Mouse (Mus musculus): ENCODE measurements at regions not wholly inside any gene's neighbourhood (a gene's known extent, or its start where the extent isn't known, plus 50 kb on each side); places are given as distances from the start of the nearest gene placed in this dataset.

DNA sequence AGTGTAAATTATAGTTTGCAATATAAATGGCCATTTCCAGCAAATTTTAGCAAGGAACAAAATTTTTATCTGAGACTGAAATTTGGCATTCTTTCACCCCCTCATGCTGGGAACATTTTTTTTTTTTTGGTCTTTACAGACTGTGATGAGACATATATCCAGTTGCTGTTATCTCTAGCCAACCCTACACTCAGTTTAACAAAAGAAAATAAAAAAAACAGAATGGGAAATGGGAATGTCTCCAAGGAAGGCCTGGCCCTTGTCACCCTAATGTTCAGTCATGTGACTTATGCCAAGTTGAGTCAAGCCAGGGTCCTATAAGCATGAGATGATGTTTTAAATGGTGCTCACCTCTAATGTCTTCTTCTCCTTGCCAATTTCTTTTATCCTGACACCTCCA is 289.2 kb upstream of the Zfp64 start:
- no peak for DNase-seq (ENCODE audit: low spot score in 2 of 2)

DNA sequence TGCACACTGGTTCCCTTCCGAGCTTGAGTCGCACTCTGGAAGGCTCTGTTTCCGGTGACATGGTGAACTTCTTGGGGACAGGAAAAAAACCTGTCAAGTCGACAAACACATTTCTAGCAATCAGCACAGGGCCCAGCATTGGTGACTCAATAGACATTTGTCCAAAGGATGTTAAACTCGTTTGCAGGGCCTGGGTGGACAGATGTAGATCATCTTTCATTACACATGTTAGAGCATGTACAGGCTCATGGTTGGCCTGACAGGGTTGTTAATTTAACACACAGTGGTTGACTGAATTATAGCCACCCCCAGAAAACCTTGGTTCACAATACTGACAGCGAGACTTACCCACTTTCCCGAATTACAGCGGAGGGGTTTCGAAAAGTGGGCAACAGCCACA is 288.6 kb upstream of the Zfp64 start:
- DNase-seq (ENCODE audit: low spot score in 2 of 2) = no peak

GRCm38 (mm10) chr2:169237856-169238255 is 282.5 kb upstream of the Zfp64 start:
- no peak for DNase-seq (ENCODE audit: low spot score in 2 of 2)

- DNase-seq (ENCODE audit: low spot score in 2 of 2) = no peak
Observed at GRCm38 (mm10) chr2:169237321-169237720, 281.9 kb upstream of the Zfp64 start.

DNA sequence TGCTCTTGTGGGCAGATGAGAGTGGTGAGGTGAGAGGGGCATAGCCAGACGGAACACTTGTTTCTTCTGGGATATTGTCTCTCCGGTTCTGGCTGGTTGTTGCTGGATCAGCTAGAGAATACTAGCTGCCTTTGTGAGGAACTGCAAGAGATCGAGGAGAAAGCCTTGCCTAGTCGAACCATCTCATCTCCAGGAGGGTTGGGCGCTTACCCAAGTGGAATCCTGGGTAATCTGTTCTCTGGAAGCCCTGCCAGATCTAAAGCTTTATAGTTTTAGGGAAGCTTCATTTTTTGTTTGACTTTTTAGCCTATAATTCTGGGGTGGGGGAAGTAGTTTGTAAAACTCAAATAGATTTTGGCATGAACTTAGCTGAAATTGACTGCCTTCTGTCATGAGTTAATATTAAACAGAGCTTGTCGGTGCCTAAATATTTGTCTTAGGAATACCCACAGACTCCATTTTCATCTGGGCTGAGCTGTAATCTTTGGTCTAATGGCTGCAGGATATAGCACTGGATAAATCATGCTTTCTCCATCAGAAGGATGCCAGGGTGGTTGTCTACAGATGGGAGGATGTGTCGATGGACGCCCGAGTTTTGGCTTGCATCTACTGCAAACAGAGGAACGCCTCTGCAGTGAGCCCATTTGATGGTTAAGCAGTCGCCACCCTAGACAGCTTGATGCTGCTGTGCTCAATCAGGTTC is 279.1 kb upstream of the Zfp64 start:
- no peak for DNase-seq (ENCODE audit: low spot score in 2 of 2)

- DNase-seq (ENCODE audit: low spot score in 2 of 2) = no peak
Observed at GRCm38 (mm10) chr2:169233151-169234123, 278.1 kb upstream of the Zfp64 start.

DNA sequence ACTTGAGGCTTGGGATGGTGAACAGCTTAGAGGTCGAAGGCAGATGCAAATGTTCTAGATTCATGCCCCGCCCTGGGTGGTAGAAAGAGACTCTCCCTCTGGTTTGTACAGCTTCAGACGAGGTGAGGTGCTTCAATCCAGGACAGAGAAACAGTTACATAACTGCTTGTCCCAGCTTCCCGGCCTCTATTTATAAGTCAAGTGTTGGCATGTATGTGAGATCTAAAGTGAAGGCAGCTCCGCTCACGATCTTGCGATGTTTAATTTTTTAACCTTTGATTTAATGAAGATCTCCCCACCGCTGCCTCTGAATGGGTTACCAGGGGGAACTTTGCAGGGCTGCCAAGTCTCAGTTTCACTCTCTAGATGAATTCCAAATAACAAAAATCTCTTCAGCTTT is 266.9 kb upstream of the Zfp64 start:
- peak in 1 of 2 experiments; percentile 18 for DNase-seq (ENCODE audit: low spot score in 2 of 2)

GRCm38 (mm10) chr2:169221141-169221540 is 265.8 kb upstream of the Zfp64 start:
- no peak for DNase-seq (ENCODE audit: low spot score in 2 of 2)

DNA sequence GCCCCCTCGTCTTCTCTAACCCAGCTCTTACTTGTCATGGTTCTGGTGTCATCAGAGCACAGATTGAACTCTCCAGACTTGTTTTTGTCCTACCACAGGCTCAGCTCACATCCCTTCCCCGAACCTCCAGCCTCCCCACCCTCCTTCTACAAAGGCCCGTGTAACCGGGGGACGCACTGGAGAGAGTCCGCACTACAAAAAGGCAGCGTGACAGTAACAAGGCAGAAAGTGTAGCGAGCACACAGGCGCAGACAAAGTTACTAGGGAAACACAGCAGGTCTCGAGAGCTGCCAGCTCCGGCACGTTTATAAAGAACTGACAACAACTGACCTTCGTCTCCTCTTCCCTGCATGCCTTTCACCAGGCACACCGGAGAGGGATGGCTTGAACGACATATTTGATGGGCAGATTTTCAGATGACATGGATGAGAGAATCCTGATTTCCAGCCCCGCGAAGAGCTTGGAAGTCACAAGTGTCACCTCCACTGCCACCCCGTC is 260.2 kb upstream of the Zfp64 start:
- DNase-seq (ENCODE audit: low spot score in 2 of 2) = no peak

DNA sequence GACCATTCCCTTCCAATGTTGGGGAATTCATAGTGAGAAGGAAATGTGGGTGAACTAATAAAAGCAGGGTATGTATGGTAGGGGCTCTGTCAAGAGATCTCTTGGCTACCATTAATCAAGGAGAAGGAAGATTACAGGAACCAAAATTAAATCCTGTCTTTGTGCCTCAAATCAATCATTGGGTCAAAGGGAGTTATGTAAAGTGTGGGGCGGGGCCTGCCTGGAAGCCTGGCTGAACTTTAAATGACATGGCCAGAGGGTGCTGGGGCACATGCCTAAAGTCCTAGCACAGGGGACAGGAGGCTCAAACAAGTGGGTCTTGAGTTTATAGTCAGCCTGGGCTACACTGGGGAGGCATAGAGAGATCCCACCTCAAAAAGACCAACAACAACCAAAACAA is 259.0 kb upstream of the Zfp64 start:
- no peak for DNase-seq (ENCODE audit: low spot score in 2 of 2)

DNA sequence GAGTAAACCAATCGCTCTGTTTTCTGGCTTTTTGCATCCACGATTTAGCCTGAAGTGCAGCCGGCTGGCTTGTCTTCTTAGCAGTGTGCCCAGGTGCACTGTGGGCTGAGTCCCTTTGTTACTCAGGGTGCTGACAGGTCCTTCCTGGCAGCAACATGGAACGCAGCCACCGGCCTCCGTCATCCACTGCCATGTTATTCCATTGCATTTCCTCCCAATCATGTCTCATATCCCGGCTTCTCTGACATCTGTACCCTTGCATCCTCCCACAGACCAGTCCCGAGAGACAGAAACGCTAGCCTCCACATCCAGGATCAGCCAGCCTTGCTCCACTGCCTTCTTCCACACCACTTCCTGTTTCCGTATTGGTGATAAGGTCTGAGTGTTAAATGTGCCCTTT is 257.9 kb upstream of the Zfp64 start:
- no peak for DNase-seq (ENCODE audit: low spot score in 2 of 2)

DNA sequence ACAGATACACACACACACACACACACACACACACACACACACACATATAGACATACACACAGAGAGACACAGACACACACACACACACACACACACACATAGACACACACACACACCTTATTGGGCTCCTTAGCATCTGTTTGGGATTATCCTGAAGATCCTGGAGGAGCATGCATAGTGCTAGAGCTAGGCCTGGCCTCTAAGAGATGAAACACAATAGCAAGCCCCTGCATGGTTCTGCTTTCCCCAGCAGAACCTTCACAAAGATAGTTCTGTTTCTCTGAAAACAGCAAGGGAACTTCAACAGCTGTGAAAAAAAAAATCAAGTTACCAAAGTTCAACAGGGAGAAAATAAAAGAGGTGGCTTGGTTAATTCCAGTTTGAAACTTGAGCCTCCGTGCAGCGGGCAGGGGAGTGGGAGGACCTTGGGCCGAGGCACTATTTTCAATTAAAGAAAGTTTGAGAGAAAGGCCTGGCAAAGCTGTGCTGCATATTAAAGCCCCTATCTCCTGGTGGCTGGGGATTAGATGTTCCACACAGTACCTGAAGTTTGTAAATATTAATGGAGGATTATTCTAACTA is 257.4 kb upstream of the Zfp64 start:
- DNase-seq (ENCODE audit: low spot score in 2 of 2) = no peak

- no peak for DNase-seq (ENCODE audit: low spot score in 2 of 2)
Observed at GRCm38 (mm10) chr2:169204254-169204752, 248.9 kb upstream of the Zfp64 start.

DNA sequence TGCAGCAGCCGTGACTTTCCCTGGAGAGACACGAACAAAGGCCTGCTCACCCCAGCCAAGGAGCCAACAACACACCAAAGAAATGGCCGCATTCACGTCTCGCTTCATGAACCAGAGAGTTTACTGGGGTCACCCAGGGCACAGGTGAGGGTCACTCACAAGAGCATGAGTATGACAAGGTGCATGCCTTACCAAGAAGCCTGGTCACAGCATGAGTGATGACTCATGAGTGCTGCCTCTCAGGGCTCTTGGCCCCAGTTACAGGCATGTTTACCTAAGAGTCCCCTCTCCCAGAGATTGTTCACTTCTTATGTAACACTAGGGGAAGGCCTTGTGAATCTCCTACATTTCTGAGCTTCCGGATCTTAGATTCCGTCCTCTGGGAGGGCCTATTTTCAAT is 236.6 kb upstream of the Zfp64 start:
- DNase-seq (ENCODE audit: low spot score in 2 of 2) = no peak

DNA sequence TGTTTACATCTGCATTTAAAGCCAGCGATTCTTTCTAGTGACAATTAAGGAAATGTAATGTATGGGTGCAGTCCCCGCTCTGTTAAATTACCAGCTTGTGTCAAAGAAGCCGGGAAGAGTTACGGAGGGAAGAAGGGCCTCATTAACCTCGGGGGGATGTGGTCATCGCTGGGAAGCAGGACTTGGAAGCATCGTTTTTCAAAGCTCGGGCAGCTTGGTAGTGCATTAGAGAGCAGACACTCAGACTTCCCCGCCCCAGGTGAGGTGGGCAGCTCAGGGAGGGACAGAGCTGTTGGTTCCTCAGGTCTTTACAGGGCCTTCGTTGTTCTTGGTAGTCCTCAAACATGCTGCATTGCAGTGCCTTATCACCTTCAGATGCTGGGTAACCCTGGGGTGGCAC is 236.1 kb upstream of the Zfp64 start:
- no peak for DNase-seq (ENCODE audit: low spot score in 2 of 2)

DNA sequence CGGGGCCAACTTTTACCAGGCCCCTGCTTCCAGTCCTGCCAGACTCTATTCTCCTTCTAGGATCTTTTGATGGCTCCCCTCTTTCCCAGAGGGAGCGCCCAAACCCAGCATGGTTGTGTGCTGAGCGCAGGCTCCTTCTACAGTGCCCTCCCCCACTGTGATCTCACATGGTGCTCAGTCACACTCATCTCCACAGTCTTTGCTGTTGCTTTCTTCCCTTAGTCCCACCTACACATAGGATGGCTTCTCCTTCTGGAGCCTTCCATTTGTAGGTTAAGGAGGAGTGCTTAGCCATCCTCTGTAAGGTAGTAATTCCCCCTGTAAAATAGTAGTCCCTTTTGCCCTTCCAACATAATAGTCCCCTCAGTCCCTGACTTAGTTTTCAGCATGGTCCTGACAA is 222.2 kb upstream of the Zfp64 start:
- no peak for DNase-seq (ENCODE audit: low spot score in 2 of 2)

DNA sequence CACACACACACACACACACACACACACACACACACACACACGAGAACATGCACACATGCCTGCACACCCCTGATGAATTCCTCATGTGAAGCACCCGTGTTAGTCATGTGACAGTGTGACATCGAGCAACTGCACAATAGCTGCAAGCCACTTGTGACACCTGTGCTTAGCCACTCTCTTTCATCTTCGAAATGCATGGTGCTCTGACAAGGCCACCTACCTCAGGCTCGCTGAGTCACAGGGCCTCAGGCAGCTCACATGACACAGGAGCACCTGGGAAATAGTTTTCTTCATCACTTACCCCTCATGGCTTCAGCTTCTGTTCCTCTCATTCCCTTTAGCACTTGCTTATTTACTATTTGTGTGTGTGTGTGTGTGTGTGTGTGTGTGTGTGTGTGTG is 213.4 kb upstream of the Zfp64 start:
- no peak for DNase-seq (ENCODE audit: low spot score in 2 of 2)

DNA sequence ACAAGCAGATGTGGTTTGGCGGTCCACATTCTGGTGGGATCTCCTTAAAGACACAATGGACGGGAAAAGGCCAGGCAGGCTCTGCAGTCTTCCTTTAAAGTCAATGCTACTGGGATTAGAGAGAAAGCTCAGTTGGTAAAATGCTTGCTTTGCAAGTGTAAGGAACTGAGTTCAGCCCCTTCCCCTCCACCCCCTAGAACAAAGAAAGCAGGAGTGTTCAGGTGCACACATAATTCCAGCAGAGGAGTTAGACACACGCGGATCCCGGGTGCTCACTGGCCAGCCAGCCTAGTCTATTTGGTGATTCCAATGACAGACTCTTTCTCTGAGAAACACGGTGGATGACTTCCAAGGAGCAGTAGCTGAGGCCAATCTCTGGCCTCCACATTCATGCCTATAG is 213.0 kb upstream of the Zfp64 start:
- DNase-seq (ENCODE audit: low spot score in 2 of 2) = no peak

GRCm38 (mm10) chr2:169161651-169162050 is 206.3 kb upstream of the Zfp64 start:
- DNase-seq (ENCODE audit: low spot score in 2 of 2) = no peak

- DNase-seq (ENCODE audit: low spot score in 2 of 2) = no peak
Observed at GRCm38 (mm10) chr2:169158760-169159159, 203.4 kb upstream of the Zfp64 start.

- DNase-seq (ENCODE audit: low spot score in 2 of 2) = no peak
Observed at GRCm38 (mm10) chr2:169158005-169158673, 202.8 kb upstream of the Zfp64 start.

Measured in left cerebral cortex, adult 18-20 months (tissue).